Comparison of ENCODE assay signal across 8 mouse cellular contexts in genomic region chr2:62646671-62647289, GRCm38 (mm10). TPM values are rescaled to one million over a fixed set of nuclear protein-coding genes. Genes with fewer than 3 reads are reported as not detected.
DNase-seq lines count a peak whose midpoint lies in the region; ATAC-seq and TF ChIP-seq lines count a peak whose summit lies in the region.

No protein-coding gene starts in this region.

- H3K79me2 ChIP-seq in macrophage (ENCODE audit: inconsistent target), result peaks cover 41% of the 10 kb centered on the region

- no peak for TF ChIP-seq CTCF in gastrocnemius, adult 2 months (IDR thresholded peaks at IDR 0.05)

- no peaks in the 10 kb centered on the region for H3K36me3 ChIP-seq in embryonic facial prominence, embryonic 11.5 days (replicated peaks; ENCODE audit: control insufficient read depth, insufficient read depth, low read depth, low read length)
- no peaks in the 10 kb centered on the region for H3K36me3 ChIP-seq in hindbrain, embryonic 13.5 days
- H3K36me3 ChIP-seq in macrophage (ENCODE audit: inconsistent target), result no peaks in the 10 kb centered on the region

- WGBS in embryonic facial prominence, embryonic 11.5 days, result 30% methylated on average over 6 of the region's 6 CpGs
- 7% methylated on average over 6 of the region's 6 CpGs for WGBS in hindbrain, embryonic 13.5 days
- 41% methylated on average over 6 of the region's 6 CpGs for WGBS in macrophage (ENCODE audit: missing documents)

- peak overlapping the region; percentile 91 for H3K27ac ChIP-seq in gastrocnemius, adult 2 months
- no peak overlapping the region for H3K27ac ChIP-seq in embryonic facial prominence, embryonic 11.5 days (replicated peaks; ENCODE audit: low read depth, low read length)
- H3K27ac ChIP-seq in hindbrain, embryonic 13.5 days, result no peak overlapping the region
- peak overlapping the region; percentile 72 for H3K27ac ChIP-seq in macrophage

- no peaks in the 10 kb centered on the region for H3K9me3 ChIP-seq in embryonic facial prominence, embryonic 11.5 days (replicated peaks; ENCODE audit: control insufficient read depth, low read length)
- H3K9me3 ChIP-seq in hindbrain, embryonic 13.5 days, result no peaks in the 10 kb centered on the region

- H3K4me1 ChIP-seq in embryonic facial prominence, embryonic 11.5 days (ENCODE audit: control insufficient read depth, insufficient read depth, low read length), result no peaks in the 10 kb centered on the region
- H3K4me1 ChIP-seq in hindbrain, embryonic 13.5 days (replicated peaks), result peaks cover 25% of the 10 kb centered on the region

- H3K27me3 ChIP-seq in embryonic facial prominence, embryonic 11.5 days (ENCODE audit: control insufficient read depth, insufficient read depth, low read length), result no peaks in the 10 kb centered on the region
- H3K27me3 ChIP-seq in hindbrain, embryonic 13.5 days, result peaks cover 29% of the 10 kb centered on the region

- no peak for ATAC-seq in embryonic facial prominence, embryonic 11.5 days (replicated peaks; ENCODE audit: insufficient number of reproducible peaks, low FRiP score, low TSS enrichment, low read depth)
- ATAC-seq in hindbrain, embryonic 13.5 days (ENCODE audit: low FRiP score), result peak; percentile 46

- peak overlapping the region; percentile 90 for H3K4me3 ChIP-seq in gastrocnemius, adult 2 months
- H3K4me3 ChIP-seq in embryonic facial prominence, embryonic 11.5 days (ENCODE audit: low read depth, low read length), result peak overlapping the region; percentile 40; the same call in 1 of the 2 replicates
- peak overlapping the region; percentile 46 for H3K4me3 ChIP-seq in hindbrain, embryonic 13.5 days
- peak overlapping the region; percentile 90 for H3K4me3 ChIP-seq in macrophage (ENCODE audit: inconsistent target)

- H3K9ac ChIP-seq in embryonic facial prominence, embryonic 11.5 days (replicated peaks; ENCODE audit: low read length), result no peak overlapping the region; the same call in 1 of the 2 replicates
- no peak overlapping the region for H3K9ac ChIP-seq in hindbrain, embryonic 13.5 days

- no peak for DNase-seq in gastrocnemius, adult 2 months
- no peak for DNase-seq in gastrocnemius, adult 8-10 months (ENCODE audit: low spot score in 2 of 2)
- no peak for DNase-seq in embryonic facial prominence, embryonic 11.5 days (ENCODE audit: low spot score)
- no peak for DNase-seq in ovary, postnatal 10 days (ENCODE audit: low spot score)
- DNase-seq in urinary bladder, postnatal 36 days (ENCODE audit: low spot score in 2 of 2), result no peak
- no peak for DNase-seq in thymus, postnatal 36 days

- H3K4me2 ChIP-seq in embryonic facial prominence, embryonic 11.5 days (ENCODE audit: low read depth, low read length), result peak overlapping the region; percentile 65
- H3K4me2 ChIP-seq in hindbrain, embryonic 13.5 days, result peak overlapping the region; percentile 75

- intact Hi-C loops in gastrocnemius, adult 2 months (cut with DNase I), result no loop called here

RNA-seq across cellular contexts. Expression of gene Ifih1, which starts 0.7 kb away (rescaled TPM):
- total RNA-seq in gastrocnemius, adult 2 months (2021), result 1 to 10 TPM; 2.0 to 3.2 TPM
- total RNA-seq in gastrocnemius, adult 8-10 months (2022), result 1 to 10 TPM; 2.5 to 3.5 (median 2.9) TPM
- polyA plus RNA-seq in embryonic facial prominence, embryonic 11.5 days (2014; fragmentation: Nextera tagmentation; extraction: Ambion mirVana), result 0.87 and 1.7 TPM in 2 replicates
- polyA plus RNA-seq in hindbrain, embryonic 13.5 days (2015; fragmentation: Nextera tagmentation; extraction: Ambion mirVana), result 1.2 and 1.5 TPM in 2 replicates
- 1,000 to 10,000 TPM in 5 of 26 experiments, 100 to 1,000 TPM in 17, 10 to 100 TPM in 4; 65.5 to 4,302 (median 346) TPM for total RNA-seq in macrophage (2018; cell fraction: chromatin; rRNA removed)
- total RNA-seq in macrophage (2018; cell fraction: cytosol; rRNA removed), result 100 to 1,000 TPM in 16 of 26 experiments, 10 to 100 TPM in 10; 36.8 to 389 (median 148) TPM
- total RNA-seq in macrophage (2018; cell fraction: nucleus; rRNA removed), result 1,000 to 10,000 TPM in 6 of 26 experiments, 100 to 1,000 TPM in 18, 10 to 100 TPM in 2; 70.3 to 3,273 (median 400) TPM
- polyA plus RNA-seq in macrophage (2018), result 26.5 to 58.3 TPM (median 35.8 TPM) in 3 replicates

RNA-seq across cellular contexts. Expression of gene Gca, which starts 17.3 kb away (rescaled TPM):
- 1 to 10 TPM; 2.6 to 4.4 TPM for total RNA-seq in gastrocnemius, adult 2 months (2021)
- 1 to 10 TPM; 4.2 to 5.8 (median 5.1) TPM for total RNA-seq in gastrocnemius, adult 8-10 months (2022)
- polyA plus RNA-seq in embryonic facial prominence, embryonic 11.5 days (2014; fragmentation: Nextera tagmentation; extraction: Ambion mirVana), result 1.8 and 2.0 TPM in 2 replicates
- 3.3 and 3.7 TPM in 2 replicates for polyA plus RNA-seq in hindbrain, embryonic 13.5 days (2015; fragmentation: Nextera tagmentation; extraction: Ambion mirVana)
- 10 to 100 TPM; 12.0 to 60.2 (median 28.6) TPM for total RNA-seq in macrophage (2018; cell fraction: chromatin; rRNA removed)
- total RNA-seq in macrophage (2018; cell fraction: cytosol; rRNA removed), result 10 to 100 TPM in 13 of 26 experiments, 1 to 10 TPM in 13; 3.2 to 31.7 (median 11.1) TPM
- total RNA-seq in macrophage (2018; cell fraction: nucleus; rRNA removed), result 10 to 100 TPM in 20 of 26 experiments, 1 to 10 TPM in 6; 6.9 to 48.8 (median 29.7) TPM
- polyA plus RNA-seq in macrophage (2018), result 3.1 to 5.4 TPM (median 3.5 TPM) in 3 replicates

Comparison
In these comparisons a context has a peak if more than half of its experiments do, and no peak if none do; other contexts are left out.
1. H3K27ac ChIP-seq: peak in gastrocnemius, adult 2 months (single experiment) and macrophage (single experiment); none in embryonic facial prominence, embryonic 11.5 days (single experiment) and hindbrain, embryonic 13.5 days (single experiment).
2. H3K4me3 ChIP-seq: peak in every context shown above with its lines; median percentile 90 in gastrocnemius, adult 2 months; 90 in macrophage; 46 in hindbrain, embryonic 13.5 days; 40 in embryonic facial prominence, embryonic 11.5 days.
3. RNA of gene Ifih1, which starts 0.7 kb away (polyA plus RNA-seq): 26.5 to 58.3 TPM in macrophage; 1.2 to 1.5 TPM in hindbrain, embryonic 13.5 days and 0.87 to 1.7 TPM in embryonic facial prominence, embryonic 11.5 days; every median in the first group is over 10 times any median in the second.